Mouse (Mus musculus): ENCODE data around the gene Snrnp25. TPM values are rescaled to one million over a fixed set of nuclear protein-coding genes. Genes with fewer than 3 reads are reported as not detected.
A peak's percentile ranks its signal among the peaks of the same experiment; 100 is the strongest.

The Snrnp25 gene
- polyA plus RNA-seq, 1 experiment from 2014 or later: 107 TPM

- no peak overlapping the region for H3K27ac ChIP-seq (replicated peaks)
- H3K27me3 ChIP-seq (ENCODE audit: low read depth, poor library complexity, severe bottlenecking): no peaks in the 10 kb centered on the region
- H3K9me3 ChIP-seq (replicated peaks): no peaks in the 10 kb centered on the region
- DNase-seq (ENCODE audit: low spot score): no peak
- H3K36me3 ChIP-seq: peaks cover 81% of the 10 kb centered on the region
- no peak overlapping the region for H3K4me3 ChIP-seq
- WGBS: 83% methylated on average over 2 of the region's 2 CpGs
- peaks cover 16% of the 10 kb centered on the region for H3K4me1 ChIP-seq
These were observed 25.9 kb downstream of the Snrnp25 start for GRCm38 (mm10) chr11:32231125-32231524.

- H3K9me3 ChIP-seq (replicated peaks): no peaks in the 10 kb centered on the region
- H3K27me3 ChIP-seq (ENCODE audit: low read depth, poor library complexity, severe bottlenecking): no peaks in the 10 kb centered on the region
- WGBS: 89% methylated on average over 10 of the region's 10 CpGs
- H3K27ac ChIP-seq (replicated peaks): no peak overlapping the region
- peaks cover 99% of the 10 kb centered on the region for H3K36me3 ChIP-seq
- H3K4me3 ChIP-seq: no peak overlapping the region
- no peak for DNase-seq (ENCODE audit: low spot score)
- no peaks in the 10 kb centered on the region for H3K4me1 ChIP-seq
These were observed 27.6 kb downstream of the Snrnp25 start for GRCm38 (mm10) chr11:32232848-32233247.

GRCm38 (mm10) chr11:32233895-32234294, 28.7 kb downstream of the Snrnp25 start:
- no peaks in the 10 kb centered on the region for H3K4me1 ChIP-seq

GRCm38 (mm10) chr11:32234816-32235485, 29.7 kb downstream of the Snrnp25 start:
- no peak overlapping the region for H3K27ac ChIP-seq (replicated peaks)
- H3K36me3 ChIP-seq: peaks cover 100% of the 10 kb centered on the region
- no peak overlapping the region for H3K4me3 ChIP-seq
- H3K4me1 ChIP-seq: no peaks in the 10 kb centered on the region
- no peaks in the 10 kb centered on the region for H3K27me3 ChIP-seq (ENCODE audit: low read depth, poor library complexity, severe bottlenecking)
- H3K9me3 ChIP-seq (replicated peaks): no peaks in the 10 kb centered on the region
- no peak for DNase-seq (ENCODE audit: low spot score)
- WGBS: 95% methylated on average over 6 of the region's 6 CpGs

More at GRCm38 (mm10) chr11:32233895-32234294, 28.7 kb downstream of the Snrnp25 start:
- WGBS: 93% methylated on average over 3 of the region's 3 CpGs
- H3K4me3 ChIP-seq: no peak overlapping the region
- no peak overlapping the region for H3K27ac ChIP-seq (replicated peaks)
- no peaks in the 10 kb centered on the region for H3K9me3 ChIP-seq (replicated peaks)
- H3K27me3 ChIP-seq (ENCODE audit: low read depth, poor library complexity, severe bottlenecking): no peaks in the 10 kb centered on the region
- peaks cover 100% of the 10 kb centered on the region for H3K36me3 ChIP-seq
- DNase-seq (ENCODE audit: low spot score): no peak

GRCm38 (mm10) chr11:32235646-32236045, 30.4 kb downstream of the Snrnp25 start:
- no peaks in the 10 kb centered on the region for H3K4me1 ChIP-seq
- no peak for DNase-seq (ENCODE audit: low spot score)
- 86% methylated on average over 3 of the region's 3 CpGs for WGBS
- H3K27ac ChIP-seq (replicated peaks): no peak overlapping the region
- no peaks in the 10 kb centered on the region for H3K9me3 ChIP-seq (replicated peaks)
- H3K27me3 ChIP-seq (ENCODE audit: low read depth, poor library complexity, severe bottlenecking): no peaks in the 10 kb centered on the region
- H3K4me3 ChIP-seq: no peak overlapping the region
- H3K36me3 ChIP-seq: peaks cover 100% of the 10 kb centered on the region

- H3K27me3 ChIP-seq (ENCODE audit: low read depth, poor library complexity, severe bottlenecking): no peaks in the 10 kb centered on the region
- no peaks in the 10 kb centered on the region for H3K4me1 ChIP-seq
- WGBS: 88% methylated on average over 2 of the region's 2 CpGs
- no peaks in the 10 kb centered on the region for H3K9me3 ChIP-seq (replicated peaks)
- H3K27ac ChIP-seq (replicated peaks): no peak overlapping the region
- H3K36me3 ChIP-seq: peaks cover 100% of the 10 kb centered on the region
- DNase-seq (ENCODE audit: low spot score): no peak
- no peak overlapping the region for H3K4me3 ChIP-seq
These were observed 30.9 kb downstream of the Snrnp25 start for GRCm38 (mm10) chr11:32236132-32236531.

GRCm38 (mm10) chr11:32236712-32237410, 31.6 kb downstream of the Snrnp25 start:
- no peaks in the 10 kb centered on the region for H3K27me3 ChIP-seq (ENCODE audit: low read depth, poor library complexity, severe bottlenecking)
- H3K36me3 ChIP-seq: peaks cover 100% of the 10 kb centered on the region
- H3K9me3 ChIP-seq (replicated peaks): no peaks in the 10 kb centered on the region
- WGBS: 65% methylated on average over 9 of the region's 9 CpGs
- peak; percentile 54 for DNase-seq (ENCODE audit: low spot score)
- no peaks in the 10 kb centered on the region for H3K4me1 ChIP-seq
- H3K27ac ChIP-seq (replicated peaks): no peak overlapping the region
- no peak overlapping the region for H3K4me3 ChIP-seq

- H3K36me3 ChIP-seq: peaks cover 100% of the 10 kb centered on the region
- H3K27ac ChIP-seq (replicated peaks): no peak overlapping the region
- H3K4me1 ChIP-seq: no peaks in the 10 kb centered on the region
- no peaks in the 10 kb centered on the region for H3K9me3 ChIP-seq (replicated peaks)
- DNase-seq (ENCODE audit: low spot score): no peak
- WGBS: 93% methylated on average over 3 of the region's 3 CpGs
- H3K27me3 ChIP-seq (ENCODE audit: low read depth, poor library complexity, severe bottlenecking): no peaks in the 10 kb centered on the region
- no peak overlapping the region for H3K4me3 ChIP-seq
These were observed 32.2 kb downstream of the Snrnp25 start for GRCm38 (mm10) chr11:32237411-32237795.

- WGBS: 67% methylated on average over 5 of the region's 5 CpGs
- H3K4me1 ChIP-seq: no peaks in the 10 kb centered on the region
- H3K27me3 ChIP-seq (ENCODE audit: low read depth, poor library complexity, severe bottlenecking): no peaks in the 10 kb centered on the region
- no peaks in the 10 kb centered on the region for H3K9me3 ChIP-seq (replicated peaks)
- peaks cover 99% of the 10 kb centered on the region for H3K36me3 ChIP-seq
- no peak overlapping the region for H3K4me3 ChIP-seq
- no peak overlapping the region for H3K27ac ChIP-seq (replicated peaks)
- DNase-seq (ENCODE audit: low spot score): peak; percentile 68
These were observed 33.1 kb downstream of the Snrnp25 start for GRCm38 (mm10) chr11:32238093-32238860.

- no peak overlapping the region for H3K27ac ChIP-seq (replicated peaks)
- no peaks in the 10 kb centered on the region for H3K9me3 ChIP-seq (replicated peaks)
- no peaks in the 10 kb centered on the region for H3K4me1 ChIP-seq
- H3K27me3 ChIP-seq (ENCODE audit: low read depth, poor library complexity, severe bottlenecking): no peaks in the 10 kb centered on the region
- DNase-seq (ENCODE audit: low spot score): no peak
- no peak overlapping the region for H3K4me3 ChIP-seq
- peaks cover 95% of the 10 kb centered on the region for H3K36me3 ChIP-seq
These were observed 36.2 kb downstream of the Snrnp25 start for GRCm38 (mm10) chr11:32241391-32241790.

GRCm38 (mm10) chr11:32242209-32242608, 37.0 kb downstream of the Snrnp25 start:
- H3K27me3 ChIP-seq (ENCODE audit: low read depth, poor library complexity, severe bottlenecking): no peaks in the 10 kb centered on the region
- H3K4me3 ChIP-seq: no peak overlapping the region
- WGBS: 93% methylated on average over 3 of the region's 3 CpGs
- no peaks in the 10 kb centered on the region for H3K9me3 ChIP-seq (replicated peaks)
- no peaks in the 10 kb centered on the region for H3K4me1 ChIP-seq
- no peak overlapping the region for H3K27ac ChIP-seq (replicated peaks)
- peaks cover 95% of the 10 kb centered on the region for H3K36me3 ChIP-seq
- no peak for DNase-seq (ENCODE audit: low spot score)

GRCm38 (mm10) chr11:32243205-32243955, 38.2 kb downstream of the Snrnp25 start:
- Histone ChIP-seq H3K36me3 (peaks cover 95% of the 10 kb centered on the region), H3K27ac (replicated peaks) (0 out of 2 replicates have a peak overlapping the region, but pooled peaks have one; percentile 19), H3K4me1 (no peaks in the 10 kb centered on the region), H3K4me3 (no peak overlapping the region), H3K9me3 (replicated peaks) (no peaks in the 10 kb centered on the region), H3K27me3 (ENCODE audit: low read depth, poor library complexity, severe bottlenecking) (no peaks in the 10 kb centered on the region)
- 77% methylated on average over 7 of the region's 7 CpGs for WGBS
- DNase-seq (ENCODE audit: low spot score): no peak

Measured in midbrain, embryonic 10.5 days (tissue).